Mouse (Mus musculus) midbrain, postnatal 0 days (tissue): ENCODE results near the gene Prph2. TPM values are rescaled to one million over a fixed set of nuclear protein-coding genes. Genes with fewer than 3 reads are reported as not detected.

Source experiments
- ATAC-seq: fragments of 200-750 bp; cut with Nextera tagmentation; 2 replicates; pipeline ENCODE4 v1.8.0; 2017; ENCODE audit warnings: moderate number of reproducible peaks, mild to moderate bottlenecking, moderate TSS enrichment, moderate library complexity; ENCODE audit not compliant: low FRiP score
- DNase-seq: peaks from one replicate; pipeline ENCODE4 v3.0.0-alpha.2; 2015; ENCODE audit warnings: low spot score
- H3K27ac ChIP-seq: fragments of 300-500 bp; sonication (generic); 2 replicates; pipeline ENCODE4 v1.5.1; 2014; ENCODE audit warnings: low read depth, mild to moderate bottlenecking, low read length, mixed read lengths
- H3K27me3 ChIP-seq: fragments of 300-500 bp; sonication (generic); 2 replicates; pipeline ENCODE4 v1.6.1; 2014; ENCODE audit warnings: low read length, control low read depth, mixed read lengths; ENCODE audit not compliant: insufficient read depth
- H3K36me3 ChIP-seq: fragments of 300-500 bp; sonication (generic); 2 replicates; pipeline ENCODE4 v1.6.1; 2014; ENCODE audit warnings: low read length, control low read depth, mixed read lengths; ENCODE audit not compliant: insufficient read depth
- H3K4me1 ChIP-seq: fragments of 300-500 bp; sonication (generic); 2 replicates; pipeline ENCODE4 v1.6.1; 2014; ENCODE audit warnings: mild to moderate bottlenecking, control low read depth, antibody characterized with exemption, low read length, mixed read lengths; ENCODE audit not compliant: insufficient read depth
- H3K4me2 ChIP-seq: fragments of 300-500 bp; sonication (generic); 2 replicates; pipeline ENCODE4 v1.6.1; 2014; ENCODE audit warnings: low read depth, mild to moderate bottlenecking, low read length, mixed read lengths; ENCODE audit not compliant: poor library complexity, severe bottlenecking
- H3K4me3 ChIP-seq: fragments of 300-500 bp; sonication (generic); 2 replicates; pipeline ENCODE4 v1.5.1; 2014; ENCODE audit warnings: low read depth, mild to moderate bottlenecking, low read length, moderate library complexity
- H3K9ac ChIP-seq: fragments of 300-500 bp; sonication (generic); replicated peaks from 2 replicates; pipeline ENCODE4 v1.6.1; 2014; ENCODE audit warnings: mild to moderate bottlenecking, low read length, moderate library complexity, mixed read lengths; ENCODE audit not compliant: poor library complexity, severe bottlenecking
- H3K9me3 ChIP-seq: fragments of 300-500 bp; sonication (generic); 2 replicates; pipeline ENCODE4 v1.6.1; 2016; ENCODE audit warnings: low read length, control low read depth
- CTCF ChIP-seq: IDR thresholded peaks from 2 replicates; pipeline ENCODE4 v1.5.1; 2016; ENCODE audit warnings: antibody characterized with exemption, mild to moderate bottlenecking
- WGBS: fragments of 180-500 bp; shearing (Covaris S2); extraction: QIAGEN DNeasy Blood & Tissue Kit; methylation state at CpG from one replicate; pipeline ENCODE4 v1.1.7; 2014; 5-methylcytosine and 5-hydroxymethylcytosine counted together
- polyA plus RNA-seq: library from polyadenylated mRNA; unstranded; fragments of >200 nt; fragmentation: Nextera tagmentation; extraction: Ambion mirVana; gene quantifications from 2 replicates; pipeline ENCODE4 v1.2.1, GENCODE M21; 2015
- total RNA-seq: library from RNA; depleted of rRNA; stranded (reverse); fragments of >200 nt; gene quantifications from 2 replicates; pipeline ENCODE4 v1.2.3, GENCODE M21; 2014

Gene Prph2
- total and polyA plus RNA-seq, 2 experiments from 2014 or later, result not detected

DNA sequence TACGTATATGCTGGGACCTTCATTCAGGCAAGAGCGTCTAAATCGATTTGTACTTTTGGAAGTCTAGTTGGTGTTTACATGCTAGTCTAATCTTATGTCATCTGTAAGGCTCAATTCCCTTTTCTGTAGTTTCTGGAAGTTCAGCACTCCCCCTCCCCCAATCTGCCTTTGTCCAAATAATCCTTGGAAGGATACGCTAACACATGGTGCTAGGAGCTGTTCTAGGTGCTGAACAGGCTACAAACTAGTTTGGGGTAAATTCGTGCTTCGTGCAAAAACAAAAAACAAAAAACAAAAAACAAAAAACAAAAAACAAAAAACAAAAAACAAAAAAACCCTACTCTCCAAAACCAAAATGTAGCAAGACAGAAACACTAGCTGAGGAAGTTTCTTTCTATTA is 10.6 kb downstream of the Prph2 start:
- WGBS, result 68% methylated on average over 6 of the region's 6 CpGs
- H3K4me3 ChIP-seq, result no peak overlapping the region
- no peak for DNase-seq
- no peaks in the 10 kb centered on the region for H3K27me3 ChIP-seq
- H3K27ac ChIP-seq, result no peak overlapping the region
- no peak for TF ChIP-seq CTCF
- H3K9me3 ChIP-seq, result no peaks in the 10 kb centered on the region
- no peaks in the 10 kb centered on the region for H3K36me3 ChIP-seq
- no peak overlapping the region for H3K9ac ChIP-seq
- no peak overlapping the region for H3K4me2 ChIP-seq
- H3K4me1 ChIP-seq, result no peaks in the 10 kb centered on the region
- no peak for ATAC-seq

DNA sequence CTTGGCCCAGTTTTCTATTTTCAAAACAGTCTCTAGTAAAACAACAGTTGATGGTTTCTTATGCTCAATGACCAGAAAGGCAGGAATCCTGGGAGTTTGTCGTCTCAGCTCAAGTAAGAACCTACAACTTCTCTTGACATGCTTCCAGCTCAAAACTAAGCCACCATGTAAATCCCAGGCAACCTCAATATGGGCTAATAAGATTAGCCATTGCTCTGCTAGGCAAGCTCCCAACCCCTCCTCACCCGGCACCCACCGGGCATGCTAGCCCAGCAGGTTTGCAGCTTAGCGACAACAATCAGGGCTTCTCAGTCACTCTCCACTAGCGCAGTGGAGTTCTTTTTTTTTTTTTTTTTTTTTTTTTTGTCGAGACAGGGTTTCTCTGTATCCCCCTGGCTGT is 15.9 kb downstream of the Prph2 start:
- Histone ChIP-seq H3K4me3 (no peak overlapping the region), H3K4me2 (no peak overlapping the region), H3K9me3 (no peaks in the 10 kb centered on the region), H3K27ac (no peak overlapping the region), H3K27me3 (no peaks in the 10 kb centered on the region), H3K4me1 (no peaks in the 10 kb centered on the region), H3K36me3 (peaks cover 29% of the 10 kb centered on the region), H3K9ac (no peak overlapping the region)
- no peak for ATAC-seq
- WGBS, result 8% methylated on average over 6 of the region's 6 CpGs
- TF ChIP-seq CTCF, result no peak
- DNase-seq, result peak; percentile 10

DNA sequence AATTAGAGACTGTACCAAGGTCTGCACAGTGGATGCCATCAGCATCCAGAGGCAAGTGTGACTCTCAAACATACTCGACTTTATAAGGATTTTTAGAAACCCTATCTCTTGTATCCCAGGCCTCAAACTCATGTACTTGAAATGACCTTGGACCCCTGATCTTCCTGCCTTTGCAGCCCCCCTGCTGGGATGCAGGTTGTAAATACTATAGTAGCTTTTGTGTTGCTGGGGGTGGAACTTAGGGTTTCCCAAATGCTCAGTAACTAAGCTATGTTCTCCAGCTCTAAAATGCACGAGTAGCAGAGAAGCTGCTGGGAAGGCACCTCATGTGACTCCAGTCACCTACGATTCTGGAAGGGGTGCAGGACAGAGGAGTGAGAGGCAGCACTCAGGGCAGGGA is 16.7 kb downstream of the Prph2 start:
- Histone ChIP-seq H3K27ac (no peak overlapping the region), H3K27me3 (no peaks in the 10 kb centered on the region), H3K9me3 (no peaks in the 10 kb centered on the region), H3K36me3 (peaks cover 36% of the 10 kb centered on the region), H3K4me3 (no peak overlapping the region), H3K9ac (no peak overlapping the region), H3K4me2 (no peak overlapping the region), H3K4me1 (no peaks in the 10 kb centered on the region)
- DNase-seq, result no peak
- ATAC-seq, result no peak
- whole genome bisulfite sequencing, result 71% methylated on average over 3 of the region's 3 CpGs
- no peak for TF ChIP-seq CTCF

DNA sequence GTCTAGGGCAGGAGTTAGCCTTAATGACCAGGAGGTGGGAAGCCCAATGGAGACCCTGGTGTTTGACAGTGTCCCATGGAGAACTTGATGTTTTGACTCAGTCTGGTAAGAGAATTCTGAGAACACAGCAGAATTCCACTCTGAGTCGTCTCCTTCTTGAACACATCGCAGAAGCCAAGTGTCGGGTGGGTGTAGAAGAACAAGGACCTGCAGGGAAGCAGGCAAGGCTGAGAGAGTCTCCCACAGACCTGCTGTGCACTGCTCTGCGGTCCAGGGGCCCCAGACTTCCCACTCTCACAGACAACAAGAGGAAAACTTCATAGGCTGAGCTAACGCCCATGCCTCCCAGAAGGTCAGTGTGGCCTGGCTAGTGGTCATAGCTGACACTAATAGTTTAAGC is 17.5 kb downstream of the Prph2 start:
- no peak for DNase-seq
- WGBS, result 93% methylated on average over 5 of the region's 5 CpGs
- no peak for ATAC-seq
- no peaks in the 10 kb centered on the region for H3K9me3 ChIP-seq
- H3K36me3 ChIP-seq, result peaks cover 44% of the 10 kb centered on the region
- H3K27me3 ChIP-seq, result no peaks in the 10 kb centered on the region
- H3K9ac ChIP-seq, result no peak overlapping the region
- H3K4me1 ChIP-seq, result no peaks in the 10 kb centered on the region
- H3K4me2 ChIP-seq, result no peak overlapping the region
- no peak overlapping the region for H3K4me3 ChIP-seq
- TF ChIP-seq CTCF, result no peak
- H3K27ac ChIP-seq, result no peak overlapping the region

DNA sequence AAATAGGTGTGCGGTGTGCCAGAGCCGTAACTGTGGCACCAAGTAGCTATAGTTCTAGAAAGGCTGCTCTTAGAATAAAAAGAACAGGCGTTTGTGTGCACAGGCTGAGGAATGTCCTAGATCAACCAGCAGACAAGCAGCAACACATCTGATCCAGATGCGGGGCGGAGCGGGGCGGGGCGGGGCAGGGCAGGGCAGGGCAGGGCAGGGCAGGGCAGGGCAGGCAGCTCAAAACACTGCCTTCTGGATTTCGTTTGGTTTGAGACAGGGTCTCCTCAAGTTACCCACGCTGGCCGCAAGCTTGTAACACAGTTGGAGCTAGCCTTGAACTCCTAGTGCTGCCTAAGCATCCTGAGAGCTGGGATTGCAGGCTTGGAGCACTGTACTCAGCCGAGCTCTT is 19.0 kb downstream of the Prph2 start:
- WGBS, result 91% methylated on average over 11 of the region's 12 CpGs
- H3K36me3 ChIP-seq, result peaks cover 58% of the 10 kb centered on the region
- DNase-seq, result no peak

DNA sequence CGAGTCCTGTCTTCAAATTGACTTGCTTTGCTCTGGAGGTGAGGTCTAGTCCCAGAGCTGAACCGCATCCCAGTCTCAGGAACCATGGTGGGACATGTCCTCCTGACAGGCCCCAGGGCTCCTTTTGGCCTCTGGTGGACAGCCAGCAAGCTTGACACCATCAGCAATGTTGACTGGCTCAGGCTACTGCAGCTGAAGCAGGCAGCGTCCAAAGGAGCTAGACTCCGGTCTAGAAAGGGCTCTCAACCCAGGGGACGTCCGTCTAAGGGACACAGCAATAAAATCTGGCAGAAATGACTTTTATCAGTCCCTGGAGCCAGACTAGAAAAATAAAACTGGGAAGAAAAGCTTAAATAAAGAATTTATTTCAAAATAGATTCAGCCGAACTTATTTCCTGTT is 19.6 kb downstream of the Prph2 start:
- WGBS, result 95% methylated on average over 7 of the region's 7 CpGs
- H3K36me3 ChIP-seq, result peaks cover 63% of the 10 kb centered on the region
- TF ChIP-seq CTCF, result no peak

More for the DNA sequence above, 19.0 kb downstream of the Prph2 start:
- no peak overlapping the region for H3K9ac ChIP-seq
- no peak overlapping the region for H3K27ac ChIP-seq
- no peak overlapping the region for H3K4me3 ChIP-seq
- no peaks in the 10 kb centered on the region for H3K27me3 ChIP-seq
- H3K4me1 ChIP-seq, result no peaks in the 10 kb centered on the region
- H3K4me2 ChIP-seq, result no peak overlapping the region
- H3K9me3 ChIP-seq, result no peaks in the 10 kb centered on the region
- ATAC-seq, result no peak
- no peak for TF ChIP-seq CTCF

More for the DNA sequence above, 19.6 kb downstream of the Prph2 start:
- Histone ChIP-seq H3K27me3 (no peaks in the 10 kb centered on the region), H3K9ac (no peak overlapping the region), H3K27ac (no peak overlapping the region), H3K9me3 (no peaks in the 10 kb centered on the region), H3K4me3 (no peak overlapping the region), H3K4me1 (no peaks in the 10 kb centered on the region), H3K4me2 (no peak overlapping the region)
- no peak for ATAC-seq
- DNase-seq, result no peak
